Mouse (Mus musculus) liver, postnatal 0 days (tissue): Measurements from ENCODE around the gene Slco3a1. TPM values are rescaled to one million over a fixed set of nuclear protein-coding genes. Genes with fewer than 3 reads are reported as not detected.

ENCODE experiments used
- ATAC-seq: fragments of 200-750 bp; cut with Nextera tagmentation; 2 replicates; pipeline ENCODE4 v1.8.0; 2017; ENCODE audit warnings: mild to moderate bottlenecking, moderate library complexity
- DNase-seq: peaks from one replicate; pipeline ENCODE4 v3.0.0-alpha.2; 2016
- H3K27ac ChIP-seq: fragments of 300-500 bp; sonication (generic); 2 replicates; pipeline ENCODE4 v1.5.1; 2014; ENCODE audit warnings: antibody characterized with exemption, moderate library complexity, mild to moderate bottlenecking, low read depth
- H3K27me3 ChIP-seq: fragments of 300-500 bp; sonication (generic); 2 replicates; pipeline ENCODE4 v1.6.1; 2014; ENCODE audit warnings: low read length, control low read depth, mixed read lengths; ENCODE audit not compliant: insufficient read depth
- H3K36me3 ChIP-seq: fragments of 300-500 bp; sonication (generic); replicated peaks from 2 replicates; pipeline ENCODE4 v1.6.1; 2014; ENCODE audit warnings: mild to moderate bottlenecking, control low read depth, low read length, moderate library complexity, mixed read lengths; ENCODE audit not compliant: insufficient read depth
- H3K4me1 ChIP-seq: fragments of 300-500 bp; sonication (generic); 2 replicates; pipeline ENCODE4 v1.6.1; 2014; ENCODE audit warnings: antibody characterized with exemption, mild to moderate bottlenecking, control low read depth; ENCODE audit not compliant: insufficient read depth
- H3K4me2 ChIP-seq: fragments of 300-500 bp; sonication (generic); 2 replicates; pipeline ENCODE4 v1.6.1; 2014; ENCODE audit warnings: low read depth, mild to moderate bottlenecking, low read length, moderate library complexity, mixed read lengths
- H3K4me3 ChIP-seq: fragments of 300-500 bp; sonication (generic); 2 replicates; pipeline ENCODE4 v1.5.1; 2014; ENCODE audit warnings: low read depth, low read length
- H3K9ac ChIP-seq: fragments of 300-500 bp; sonication (generic); replicated peaks from 2 replicates; pipeline ENCODE4 v1.6.1; 2014; ENCODE audit warnings: mild to moderate bottlenecking, moderate library complexity
- H3K9me3 ChIP-seq: fragments of 300-500 bp; sonication (generic); 2 replicates; pipeline ENCODE4 v1.6.1; 2016; ENCODE audit warnings: mild to moderate bottlenecking, control low read depth, low read length, mixed read lengths
- CTCF ChIP-seq: sonication (generic); IDR thresholded peaks from 2 replicates; pipeline ENCODE4 v1.5.1; 2016; ENCODE audit warnings: antibody characterized with exemption, low read depth
- EP300 ChIP-seq: IDR thresholded peaks from 2 replicates; pipeline ENCODE4 v1.6.1; 2016; ENCODE audit warnings: antibody characterized with exemption, low read depth, mild to moderate bottlenecking
- WGBS: fragments of 180-500 bp; shearing (Covaris S2); extraction: QIAGEN DNeasy Blood & Tissue Kit; methylation state at CpG from one replicate; pipeline ENCODE4 v1.1.7; 2014; ENCODE audit not compliant: insufficient replicate concordance; 5-methylcytosine and 5-hydroxymethylcytosine counted together
- microRNA-seq: library from miRNA; unstranded; fragments of <30 nt; microRNA quantifications from one replicate; pipeline ENCODE4, GENCODE M21; 2016
- polyA plus RNA-seq: library from polyadenylated mRNA; unstranded; fragments of >200 nt; fragmentation: Nextera tagmentation; extraction: Ambion mirVana; gene quantifications from 2 replicates; pipeline ENCODE4 v1.2.1, GENCODE M21; 2015

Slco3a1 gene
- polyA plus RNA-seq, 1 experiment from 2014 or later, result 1.2 TPM

DNA sequence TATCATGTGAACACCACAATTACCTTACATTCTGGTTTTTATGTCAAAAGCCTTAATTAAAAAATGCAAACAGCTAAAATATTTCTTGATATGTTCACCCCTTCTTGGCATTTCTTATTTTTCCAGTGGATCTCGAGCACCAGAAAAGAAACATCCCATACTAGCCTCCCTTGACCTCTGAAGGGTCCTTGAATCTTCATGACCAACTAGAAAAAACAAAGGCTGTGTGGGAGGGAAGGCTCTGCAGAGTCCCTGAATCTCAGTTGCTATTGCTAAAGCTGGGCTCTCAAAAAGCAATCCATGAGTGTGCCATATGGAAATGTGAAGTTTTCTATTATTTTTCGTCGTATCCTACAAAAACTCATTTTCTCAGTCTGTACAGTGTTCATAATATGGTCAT lies 313.3 kb downstream of the Slco3a1 start:
- Histone ChIP-seq H3K9me3 (no peaks in the 10 kb centered on the region), H3K36me3 (no peaks in the 10 kb centered on the region), H3K4me1 (no peaks in the 10 kb centered on the region), H3K27ac (no peak overlapping the region), H3K4me3 (no peak overlapping the region), H3K4me2 (no peak overlapping the region), H3K9ac (no peak overlapping the region), H3K27me3 (no peaks in the 10 kb centered on the region)
- no peak for TF ChIP-seq CTCF
- no peak for TF ChIP-seq EP300
- ATAC-seq, result no peak
- no peak for DNase-seq
- WGBS, result 68% methylated on average over 3 of the region's 3 CpGs

- Histone ChIP-seq H3K4me1 (no peaks in the 10 kb centered on the region), H3K4me2 (no peak overlapping the region), H3K36me3 (no peaks in the 10 kb centered on the region), H3K4me3 (no peak overlapping the region), H3K27me3 (no peaks in the 10 kb centered on the region), H3K9me3 (no peaks in the 10 kb centered on the region), H3K27ac (no peak overlapping the region), H3K9ac (no peak overlapping the region)
- no peak for TF ChIP-seq CTCF
- TF ChIP-seq EP300, result no peak
- no peak for DNase-seq
- ATAC-seq, result no peak
- WGBS, result 53% methylated on average over 3 of the region's 4 CpGs
Observed at GRCm38 (mm10) chr7:74240459-74241172, 314.0 kb downstream of the Slco3a1 start.

Small RNA genes lying within 50 kb of the gene (microRNA-seq; reads per million reads assigned to microRNA genes)
- not detected for gene Gm27459
